Mouse (Mus musculus) lung, adult 2 months (tissue): ENCODE measurements around the gene Mknk2. TPM values are rescaled to one million over a fixed set of nuclear protein-coding genes. Genes with fewer than 3 reads are reported as not detected.

ENCODE experiments used
- DNase-seq: peaks from one replicate; pipeline ENCODE4 v3.0.0; 2022
- H3K4me1 ChIP-seq: fragments of 200-500 bp; 2 replicates; pipeline ENCODE4 v1.6.1; 2011; ENCODE audit warnings: low read length; ENCODE audit not compliant: control insufficient read depth, insufficient read depth
- H3K4me3 ChIP-seq: fragments of 200-500 bp; replicated peaks from 2 replicates; pipeline ENCODE3; 2011; ENCODE audit warnings: low read depth, mild to moderate bottlenecking, control low read depth, low read length; ENCODE audit errors: extremely low read depth
- CTCF ChIP-seq: fragments of 200-500 bp; IDR thresholded peaks from 2 replicates; pipeline ENCODE4 v1.5.1; 2011; ENCODE audit warnings: mild to moderate bottlenecking, low read length, control low read depth; ENCODE audit not compliant: insufficient read depth
- POLR2A ChIP-seq: fragments of 200-500 bp; IDR thresholded peaks from 2 replicates; pipeline ENCODE4 v1.6.1; 2011; ENCODE audit warnings: low read depth, mild to moderate bottlenecking, control low read depth, low read length, borderline replicate concordance; ENCODE audit errors: extremely low read depth
- WGBS: fragments of 180-500 bp; shearing (Covaris S2); methylation state at CpG from one replicate; pipeline ENCODE4 v1.1.7; 2018; 5-methylcytosine and 5-hydroxymethylcytosine counted together
- polyA plus RNA-seq: library from polyadenylated mRNA; depleted of rRNA; stranded (reverse); fragments of >200 nt; gene quantifications from 2 replicates; pipeline ENCODE4 v1.2.3, GENCODE M21; 2012

Gene Mknk2
- polyA plus RNA-seq, 1 experiment, result 267 TPM

DNA sequence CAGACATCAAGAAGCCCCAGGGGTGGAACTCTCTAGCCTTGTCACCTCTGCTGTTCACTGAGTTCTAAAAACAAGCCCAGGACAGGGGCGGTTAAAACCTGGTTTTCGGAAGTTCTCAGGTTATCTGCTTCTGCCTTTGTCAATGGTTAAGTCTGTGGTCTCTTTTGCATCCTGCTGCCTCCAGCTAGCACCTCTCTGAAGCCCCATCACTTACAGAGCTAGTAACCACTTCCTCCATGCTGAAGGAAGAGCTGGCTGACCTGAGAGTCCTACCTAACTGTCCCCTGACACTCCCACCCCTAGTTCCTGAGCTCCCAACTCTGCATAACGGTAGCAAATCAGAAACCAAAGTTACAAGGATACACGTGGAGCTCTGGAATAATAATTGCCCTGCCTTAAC is 22.8 kb upstream of the Mknk2 start:
- no peak for DNase-seq
- Histone ChIP-seq H3K4me1 (peaks cover 16% of the 10 kb centered on the region), H3K4me3 (no peak overlapping the region)
- WGBS, result 26% methylated on average over 4 of the region's 4 CpGs
- TF ChIP-seq POLR2A, result no peak
- TF ChIP-seq CTCF, result no peak

DNA sequence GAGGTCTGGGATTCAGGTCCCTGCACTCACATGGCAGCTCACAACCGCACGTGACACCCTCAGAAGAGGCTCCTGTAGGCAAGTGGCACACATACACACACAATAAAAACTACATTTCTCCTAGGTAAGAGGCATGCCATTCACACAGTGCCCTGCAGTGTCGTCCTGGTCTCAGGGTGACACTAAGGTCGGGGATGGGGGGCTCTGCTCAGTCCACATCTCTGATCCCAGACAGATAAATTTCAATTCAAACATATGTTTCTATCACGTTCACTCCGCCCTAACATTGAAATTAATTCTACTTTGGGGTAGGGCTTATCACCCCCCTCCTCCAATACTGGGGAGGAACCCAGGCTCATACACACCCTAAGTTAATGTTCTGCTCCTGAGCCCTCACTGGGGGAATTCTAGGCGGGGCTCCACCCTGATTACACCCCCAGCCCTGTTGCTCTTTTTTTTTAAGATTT is 22.2 kb upstream of the Mknk2 start:
- no peak for DNase-seq
- 75% methylated on average over 7 of the region's 7 CpGs for WGBS
- Histone ChIP-seq H3K4me1 (peaks cover 20% of the 10 kb centered on the region), H3K4me3 (no peak overlapping the region)
- TF ChIP-seq CTCF, result no peak

DNA sequence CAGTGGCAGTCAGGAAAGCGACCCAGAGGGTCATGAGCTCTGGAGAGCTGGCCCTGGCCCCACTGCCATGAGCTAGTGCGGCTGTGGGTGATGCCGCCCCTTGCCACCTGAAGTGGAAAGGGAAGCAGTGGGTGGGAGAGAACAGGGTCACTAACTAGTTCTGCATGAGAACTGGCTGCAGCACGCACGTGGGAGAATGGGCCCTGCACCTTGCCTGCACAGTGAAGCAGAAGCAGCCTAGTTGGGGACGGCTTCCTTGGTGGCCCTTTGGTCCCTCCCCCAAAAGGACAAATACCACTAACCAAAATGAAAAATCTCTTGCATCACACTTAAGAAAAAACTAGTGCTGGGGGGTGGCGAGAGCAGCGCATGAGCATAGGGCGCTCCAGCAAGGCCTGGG is 20.7 kb upstream of the Mknk2 start:
- Histone ChIP-seq H3K4me1 (peaks cover 31% of the 10 kb centered on the region), H3K4me3 (no peak overlapping the region)
- WGBS, result 84% methylated on average over 9 of the region's 9 CpGs
- DNase-seq, result no peak
- no peak for TF ChIP-seq CTCF
- TF ChIP-seq POLR2A, result no peak

DNA sequence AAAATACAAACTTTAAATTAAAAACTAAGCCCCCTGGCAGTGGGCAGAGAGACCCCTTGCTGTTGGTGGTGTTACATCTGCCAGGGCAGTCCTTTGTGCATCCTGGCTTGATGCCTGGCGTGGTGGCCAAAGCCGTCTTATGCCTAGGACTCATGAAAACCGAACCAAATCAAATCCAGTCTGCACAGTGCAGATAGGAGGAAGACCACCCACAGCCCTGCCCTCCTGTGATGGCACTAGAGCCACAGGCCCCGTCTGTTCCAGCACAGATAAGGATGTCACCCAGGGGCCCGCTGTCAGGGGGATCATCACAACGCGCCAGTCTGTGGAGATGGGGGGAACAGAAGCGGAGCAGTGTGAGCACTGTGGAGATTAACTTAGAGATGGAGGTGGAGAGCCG is 19.9 kb upstream of the Mknk2 start:
- 79% methylated on average over 9 of the region's 9 CpGs for WGBS
- DNase-seq, result no peak
- H3K4me3 ChIP-seq, result no peak overlapping the region

DNA sequence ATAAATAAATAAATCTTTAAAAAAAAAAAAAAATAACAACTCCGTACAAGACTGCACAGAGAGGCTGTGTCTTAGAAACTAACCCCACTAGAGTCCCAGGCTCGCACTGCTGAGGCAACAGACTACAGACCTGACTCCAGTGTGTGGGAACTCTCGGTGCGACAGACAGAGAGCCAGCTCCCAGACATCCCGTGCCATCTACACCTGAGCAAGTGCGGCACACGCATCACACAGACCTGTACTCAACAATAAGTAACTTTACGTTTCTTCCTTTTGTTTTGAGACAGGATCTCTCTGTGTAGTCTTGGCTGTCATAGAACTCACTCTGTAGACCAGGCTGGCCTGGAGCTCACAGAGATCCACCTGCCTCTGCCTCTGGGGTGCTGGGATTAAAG is 19.5 kb upstream of the Mknk2 start:
- no peak for DNase-seq
- Histone ChIP-seq H3K4me1 (peaks cover 29% of the 10 kb centered on the region), H3K4me3 (no peak overlapping the region)
- WGBS, result 82% methylated on average over 8 of the region's 8 CpGs
- no peak for TF ChIP-seq CTCF

More for the DNA sequence above, 19.9 kb upstream of the Mknk2 start:
- TF ChIP-seq POLR2A (no peak), CTCF (no peak)
- peaks cover 29% of the 10 kb centered on the region for H3K4me1 ChIP-seq

DNA sequence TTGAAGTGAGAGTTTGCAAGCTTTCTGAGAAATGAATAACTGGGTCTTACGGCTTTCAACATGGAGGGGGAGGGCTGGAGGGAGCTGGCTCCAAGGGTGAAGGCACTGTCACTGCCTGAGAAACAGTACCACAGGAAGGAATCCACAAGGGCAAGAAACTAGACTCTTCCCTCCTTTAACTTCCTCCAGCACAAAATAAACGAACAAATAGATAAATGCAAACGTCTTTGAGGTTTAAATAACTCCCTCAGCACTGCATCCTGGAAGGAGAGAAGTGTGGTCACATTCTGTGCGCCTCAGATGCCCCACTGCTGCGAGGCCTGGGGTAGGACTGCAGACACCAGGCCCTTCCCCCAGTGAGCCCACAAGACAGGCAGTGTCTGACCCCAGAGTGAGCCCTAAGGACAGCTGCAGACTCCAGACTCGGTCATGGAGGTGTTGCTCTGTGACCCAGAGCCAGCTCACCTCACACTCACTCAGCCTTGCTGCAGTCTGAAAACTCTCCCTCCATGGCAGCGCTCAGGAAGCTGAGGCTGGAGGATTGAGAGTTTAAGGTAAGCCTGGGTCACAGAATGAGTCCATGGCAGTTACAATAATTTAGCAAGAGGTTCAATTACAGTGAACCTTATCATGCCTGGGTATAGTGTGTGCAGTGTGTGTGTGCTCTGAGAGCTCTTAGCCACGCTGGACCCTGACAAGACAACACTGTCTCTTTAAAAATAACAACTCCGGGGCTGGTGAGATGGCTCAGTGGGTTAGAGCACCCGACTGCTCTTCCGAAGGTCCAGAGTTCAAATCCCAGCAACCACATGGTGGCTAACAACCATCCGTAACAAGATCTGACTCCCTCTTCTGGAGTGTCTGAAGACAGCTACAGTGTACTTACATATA is 18.8 kb upstream of the Mknk2 start:
- peaks cover 29% of the 10 kb centered on the region for H3K4me1 ChIP-seq
- WGBS, result 44% methylated on average over 12 of the region's 12 CpGs
- TF ChIP-seq CTCF (no peak), POLR2A (no peak)
- no peak for DNase-seq
- H3K4me3 ChIP-seq, result no peak overlapping the region

- H3K4me3 ChIP-seq, result no peak overlapping the region
- 29% methylated on average over 10 of the region's 10 CpGs for WGBS
- TF ChIP-seq POLR2A, result 0 out of 2 replicates have a peak, but pooled peaks have one; percentile 8
- no peak for TF ChIP-seq CTCF
- peaks cover 27% of the 10 kb centered on the region for H3K4me1 ChIP-seq
- no peak for DNase-seq
These were observed 18.0 kb upstream of the Mknk2 start for GRCm38 (mm10) chr10:80695801-80696501.

- Histone ChIP-seq H3K4me1 (peaks cover 25% of the 10 kb centered on the region), H3K4me3 (no peak overlapping the region)
- no peak for TF ChIP-seq POLR2A
- TF ChIP-seq CTCF, result no peak
- WGBS, result 13% methylated on average over 2 of the region's 2 CpGs
- peak; percentile 45 for DNase-seq
These were observed 17.3 kb upstream of the Mknk2 start for GRCm38 (mm10) chr10:80695186-80695585.

DNA sequence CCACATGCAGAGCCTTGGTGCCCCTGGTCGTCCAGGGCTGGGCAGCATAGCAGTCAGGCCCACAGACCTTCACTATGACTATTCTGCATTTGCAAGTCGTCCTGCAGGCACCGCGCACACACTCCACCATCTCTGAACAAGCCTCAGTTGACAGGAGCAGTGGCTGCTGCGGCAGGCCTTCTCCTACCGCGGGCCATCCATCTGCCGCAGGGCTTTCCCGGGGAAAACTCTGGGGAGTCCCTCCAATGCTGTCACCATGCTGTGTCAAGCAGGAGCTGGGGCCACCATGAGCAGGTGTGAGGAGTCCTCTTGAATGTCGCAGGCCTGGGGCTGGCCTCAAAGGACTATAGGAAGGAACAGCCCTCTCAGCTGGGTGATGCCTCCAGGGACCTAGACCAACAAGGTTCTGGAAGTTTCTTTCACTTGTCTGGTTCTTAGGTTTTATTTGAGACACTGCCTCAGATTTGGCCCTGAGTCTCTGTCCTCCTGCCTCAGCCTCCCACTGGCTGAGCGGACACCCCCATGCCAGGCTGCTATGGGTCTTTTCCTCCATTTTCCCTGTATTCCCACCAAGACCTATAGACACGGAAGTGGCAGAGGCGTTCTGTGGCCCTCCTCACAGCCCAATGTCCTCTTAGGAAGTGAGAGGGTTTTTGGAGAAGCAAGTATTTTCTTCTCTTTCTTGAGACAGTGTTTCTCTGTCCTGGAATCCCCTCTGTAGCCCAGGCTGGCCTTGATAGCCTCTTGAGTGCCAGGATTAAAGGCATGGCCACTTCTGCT is 16.4 kb upstream of the Mknk2 start:
- DNase-seq, result no peak
- H3K4me1 ChIP-seq, result peaks cover 25% of the 10 kb centered on the region
- WGBS, result 85% methylated on average over 13 of the region's 13 CpGs
- H3K4me3 ChIP-seq, result no peak overlapping the region
- TF ChIP-seq POLR2A (no peak), CTCF (no peak)
